9 mouse cellular contexts compared by ENCODE assay signal in genomic region chr11:97126645-97127468, GRCm38 (mm10). TPM values are rescaled to one million over a fixed set of nuclear protein-coding genes. Genes with fewer than 3 reads are reported as not detected.
DNase-seq lines count a peak whose midpoint lies in the region; ATAC-seq lines count a peak whose summit lies in the region.
"Had no signal": no experiment of that assay in that cellular context is flagged by ENCODE, and none has a peak within 500 bp of the region (broad histone marks: within the 10 kb centered on the region; RNA-seq: fewer than 3 reads in every experiment).

No protein-coding gene starts in this region.

- H3K27me3 ChIP-seq in heart, embryonic 15.5 days: peaks cover 37% of the 10 kb centered on the region
- no peaks in the 10 kb centered on the region for H3K27me3 ChIP-seq in splenic B cell, adult 2 months (ENCODE audit: control insufficient read depth, insufficient read depth, low read length, poor library complexity, severe bottlenecking)

- H3K4me1 ChIP-seq in heart, embryonic 15.5 days (replicated peaks): peaks cover 16% of the 10 kb centered on the region

- peak overlapping the region; percentile 92 for H3K4me2 ChIP-seq in heart, embryonic 15.5 days

- no peaks in the 10 kb centered on the region for H3K36me3 ChIP-seq in heart, embryonic 15.5 days
- no peaks in the 10 kb centered on the region for H3K36me3 ChIP-seq in splenic B cell, adult 2 months (ENCODE audit: control insufficient read depth, insufficient read depth, low read length, poor library complexity, severe bottlenecking)

- no peaks in the 10 kb centered on the region for H3K9me3 ChIP-seq in heart, embryonic 15.5 days (replicated peaks)

- peak; percentile 57 to 60 for DNase-seq in cerebellum, postnatal 10 days
- no peak for DNase-seq in cerebellum, adult 9-10 months
- DNase-seq in kidney, postnatal 14 days: peak; percentile 50
- peak; percentile 84 for DNase-seq in splenic B cell, adult 2 months (ENCODE audit: low read depth, low spot score)
- no peak for DNase-seq in layer of hippocampus, adult 18-20 months (ENCODE audit: low spot score in 2 of 2)

- 4% methylated on average over 32 of the region's 32 CpGs for WGBS in heart, embryonic 15.5 days

- peak; percentile 78 for ATAC-seq in common myeloid progenitor, adult 5-6 weeks (replicated peaks; ENCODE audit: low read depth, poor library complexity, severe bottlenecking)
- peak; percentile 65 for ATAC-seq in heart, embryonic 15.5 days (replicated peaks; ENCODE audit: insufficient number of reproducible peaks, insufficient read depth, low FRiP score, low read depth)
- ATAC-seq in megakaryocyte, adult 5-6 weeks (ENCODE audit: poor library complexity, severe bottlenecking): peak; percentile 92
- ATAC-seq: Patski had no signal

- H3K4me3 ChIP-seq in heart, embryonic 15.5 days: peak overlapping the region; percentile 60

- peak overlapping the region; percentile 58 for H3K9ac ChIP-seq in heart, embryonic 15.5 days

- no peak overlapping the region for H3K27ac ChIP-seq in heart, embryonic 15.5 days

RNA-seq across cellular contexts. Expression of gene Tbx21, which starts 11.7 kb away (rescaled TPM):
- total RNA-seq in common myeloid progenitor, adult 5-6 weeks (2017): 0.59 TPM in 1 of 2 replicates, not detected in the other
- polyA plus RNA-seq in heart, embryonic 15.5 days (2015; fragmentation: Nextera tagmentation; extraction: Ambion mirVana): 0.05 and 0.36 TPM in 2 replicates
- 0.58 and 1.0 TPM in 2 replicates for total RNA-seq in megakaryocyte, adult 5-6 weeks (2015)
- total RNA-seq in megakaryocyte, adult 5-6 weeks (2017): 1.1 and 1.3 TPM in 2 replicates
- total RNA-seq in layer of hippocampus, adult 18-20 months (2021): under 1 TPM in 1 of 2 experiments, not detected in 1; 0.12 TPM
- polyA plus RNA-seq: Patski had no signal

RNA-seq across cellular contexts. Expression of gene Tbkbp1, which starts 24.4 kb away (rescaled TPM):
- 0.78 and 2.5 TPM in 2 replicates for total RNA-seq in common myeloid progenitor, adult 5-6 weeks (2017)
- polyA plus RNA-seq in heart, embryonic 15.5 days (2015; fragmentation: Nextera tagmentation; extraction: Ambion mirVana): 4.7 and 6.5 TPM in 2 replicates
- total RNA-seq in megakaryocyte, adult 5-6 weeks (2015): 16.0 and 17.6 TPM in 2 replicates
- total RNA-seq in megakaryocyte, adult 5-6 weeks (2017): 13.6 and 17.2 TPM in 2 replicates
- 100 to 1,000 TPM in 1 of 2 experiments, 10 to 100 TPM in 1; 98.1 to 100 TPM for total RNA-seq in layer of hippocampus, adult 18-20 months (2021)

Comparison
In these comparisons a context has a peak if more than half of its experiments do, and no peak if none do; other contexts are left out.
1. DNase-seq: peak in cerebellum, postnatal 10 days (2 of 2), kidney, postnatal 14 days (single experiment) and splenic B cell, adult 2 months (single experiment); none in cerebellum, adult 9-10 months (single experiment) and layer of hippocampus, adult 18-20 months (0 of 2).
2. RNA of gene Tbkbp1, which starts 24.4 kb away (total RNA-seq): 98.1 to 100 TPM in layer of hippocampus, adult 18-20 months; 13.6 to 17.6 TPM in megakaryocyte, adult 5-6 weeks and 0.78 to 2.5 TPM in common myeloid progenitor, adult 5-6 weeks; every median in the first group is over 4 times any median in the second.
3. Peak in every context shown above with its lines, with median percentiles within 50 percentile points of each other: ATAC-seq.